Mouse (Mus musculus) limb, embryonic 14.5 days (tissue): ENCODE measurements around the gene Gja6. TPM values are rescaled to one million over a fixed set of nuclear protein-coding genes. Genes with fewer than 3 reads are reported as not detected.

ENCODE experiments used
- ATAC-seq: fragments of 200-750 bp; cut with Nextera tagmentation; 2 replicates; pipeline ENCODE4 v1.8.0; 2017; ENCODE audit warnings: low read depth, moderate number of reproducible peaks, moderate TSS enrichment; ENCODE audit not compliant: low FRiP score
- DNase-seq: peaks from one replicate; pipeline ENCODE4 v3.0.0-alpha.2; 2015; ENCODE audit warnings: low spot score
- H3K27ac ChIP-seq: fragments of 300-500 bp; sonication (generic); replicated peaks from 2 replicates; pipeline ENCODE4 v1.5.1; 2014; ENCODE audit warnings: low read depth, mild to moderate bottlenecking, low read length, moderate library complexity, mixed read lengths
- H3K27me3 ChIP-seq: fragments of 300-500 bp; sonication (generic); 2 replicates; pipeline ENCODE4 v1.6.1; 2014; ENCODE audit warnings: low read length, mixed read lengths; ENCODE audit not compliant: control insufficient read depth, insufficient read depth
- H3K36me3 ChIP-seq: fragments of 300-500 bp; sonication (generic); 2 replicates; pipeline ENCODE4 v1.6.1; 2014; ENCODE audit warnings: mild to moderate bottlenecking, low read length, moderate library complexity, mixed read lengths; ENCODE audit not compliant: control insufficient read depth, insufficient read depth
- H3K4me1 ChIP-seq: fragments of 300-500 bp; sonication (generic); 2 replicates; pipeline ENCODE4 v1.6.1; 2014; ENCODE audit warnings: antibody characterized with exemption, low read length, mixed read lengths; ENCODE audit not compliant: control insufficient read depth, insufficient read depth
- H3K4me2 ChIP-seq: fragments of 300-500 bp; sonication (generic); replicated peaks from 2 replicates; pipeline ENCODE4 v1.6.1; 2014; ENCODE audit warnings: low read depth, mild to moderate bottlenecking, low read length, moderate library complexity; ENCODE audit not compliant: severe bottlenecking
- H3K4me3 ChIP-seq: fragments of 300-500 bp; sonication (generic); replicated peaks from 2 replicates; pipeline ENCODE4 v1.5.1; 2014; ENCODE audit warnings: low read length
- H3K9ac ChIP-seq: fragments of 300-500 bp; sonication (generic); 2 replicates; pipeline ENCODE4 v1.6.1; 2014; ENCODE audit warnings: mild to moderate bottlenecking, low read depth, low read length, moderate library complexity; ENCODE audit not compliant: severe bottlenecking
- H3K9me3 ChIP-seq: fragments of 300-500 bp; sonication (generic); 2 replicates; pipeline ENCODE4 v1.6.1; 2016; ENCODE audit warnings: low read length; ENCODE audit not compliant: control insufficient read depth
- POLR2A ChIP-seq: fragments of 200-500 bp; IDR thresholded peaks from 2 replicates; pipeline ENCODE4 v1.8.0; 2012; ENCODE audit warnings: inconsistent platforms, mild to moderate bottlenecking, moderate library complexity, borderline replicate concordance; ENCODE audit not compliant: insufficient read depth, insufficient read length; ENCODE audit errors: extremely low read depth
- WGBS: fragments of 180-500 bp; shearing (Covaris S2); extraction: QIAGEN DNeasy Blood & Tissue Kit; methylation state at CpG from one replicate; pipeline ENCODE4 v1.1.7; 2014; 5-methylcytosine and 5-hydroxymethylcytosine counted together
- polyA plus RNA-seq, 2 experiments: library from polyadenylated mRNA; depleted of rRNA in 1 of 2; stranded (reverse) in 1 of 2; unstranded in 1 of 2; fragments of >200 nt; fragmentation: Nextera tagmentation in 1 of 2; extraction: Ambion mirVana in 1 of 2; gene quantifications; 2 replicates each; pipeline versions ENCODE4 v1.2.1 to v1.2.3; 2012 to 2014

The Gja6 gene
- polyA plus RNA-seq, 2 experiments, result 0.21 to 0.29 TPM

GRCm38 (mm10) chrX:160892077-160892476 lies 14.8 kb downstream of the Gja6 start:
- ATAC-seq, result no peak
- Histone ChIP-seq H3K9ac (no peak overlapping the region), H3K27ac (no peak overlapping the region), H3K27me3 (no peaks in the 10 kb centered on the region), H3K4me3 (no peak overlapping the region), H3K9me3 (no peaks in the 10 kb centered on the region), H3K4me1 (no peaks in the 10 kb centered on the region), H3K4me2 (no peak overlapping the region), H3K36me3 (no peaks in the 10 kb centered on the region)
- no peak for DNase-seq
- TF ChIP-seq POLR2A, result no peak
- WGBS, result 58% methylated on average over 1 of the region's 1 CpGs

GRCm38 (mm10) chrX:160886301-160886700 lies 20.6 kb downstream of the Gja6 start:
- Histone ChIP-seq H3K27ac (no peak overlapping the region), H3K4me2 (no peak overlapping the region), H3K9ac (no peak overlapping the region), H3K4me3 (no peak overlapping the region), H3K9me3 (no peaks in the 10 kb centered on the region), H3K36me3 (no peaks in the 10 kb centered on the region), H3K27me3 (no peaks in the 10 kb centered on the region), H3K4me1 (no peaks in the 10 kb centered on the region)
- 72% methylated on average over 2 of the region's 2 CpGs for WGBS
- DNase-seq (no peak), ATAC-seq (no peak)
- no peak for TF ChIP-seq POLR2A

- DNase-seq (no peak), ATAC-seq (no peak)
- H3K9me3 ChIP-seq, result no peaks in the 10 kb centered on the region
- H3K4me2 ChIP-seq, result no peak overlapping the region
- no peak overlapping the region for H3K9ac ChIP-seq
- H3K27ac ChIP-seq, result no peak overlapping the region
- no peak for TF ChIP-seq POLR2A
- H3K4me1 ChIP-seq, result no peaks in the 10 kb centered on the region
- H3K36me3 ChIP-seq, result no peaks in the 10 kb centered on the region
- H3K4me3 ChIP-seq, result no peak overlapping the region
- no peaks in the 10 kb centered on the region; the same call in 1 of the 2 replicates for H3K27me3 ChIP-seq
- 92% methylated on average over 4 of the region's 4 CpGs for WGBS
Observed at GRCm38 (mm10) chrX:160866576-160866975, 40.3 kb downstream of the Gja6 start.

- Histone ChIP-seq H3K9me3 (no peaks in the 10 kb centered on the region), H3K36me3 (no peaks in the 10 kb centered on the region), H3K27me3 (no peaks in the 10 kb centered on the region; the same call in 1 of the 2 replicates), H3K4me3 (no peak overlapping the region), H3K4me2 (no peak overlapping the region), H3K4me1 (no peaks in the 10 kb centered on the region), H3K9ac (no peak overlapping the region), H3K27ac (no peak overlapping the region)
- 87% methylated on average over 4 of the region's 4 CpGs for WGBS
- DNase-seq (no peak), ATAC-seq (no peak)
- TF ChIP-seq POLR2A, result no peak
Observed at GRCm38 (mm10) chrX:160865022-160865421, 41.8 kb downstream of the Gja6 start.

- ATAC-seq (no peak), DNase-seq (no peak)
- 85% methylated on average over 4 of the region's 4 CpGs for WGBS
- Histone ChIP-seq H3K36me3 (no peaks in the 10 kb centered on the region), H3K27me3 (no peaks in the 10 kb centered on the region; the same call in 1 of the 2 replicates), H3K9ac (no peak overlapping the region), H3K4me2 (no peak overlapping the region), H3K4me1 (no peaks in the 10 kb centered on the region), H3K9me3 (no peaks in the 10 kb centered on the region), H3K27ac (no peak overlapping the region), H3K4me3 (no peak overlapping the region)
- TF ChIP-seq POLR2A, result no peak
Observed at GRCm38 (mm10) chrX:160863689-160864383, 43.0 kb downstream of the Gja6 start.

Other genes with a start within 250 kb of the Gja6 start
- 0.24 TPM in 2 replicates for gene Ppef1, start 171.3 kb downstream of the Gja6 start, polyA plus RNA-seq (2012; rRNA removed)
- 0.30 and 0.66 TPM in 2 replicates for gene Ppef1, start 171.3 kb downstream of the Gja6 start, polyA plus RNA-seq (2014; fragmentation: Nextera tagmentation; extraction: Ambion mirVana)
- 0.18 TPM in 1 of 2 replicates, not detected in the other for gene Rs1, start 139.0 kb downstream of the Gja6 start, polyA plus RNA-seq (2012; rRNA removed)
- 0.19 and 0.33 TPM in 2 replicates for gene Rs1, start 139.0 kb downstream of the Gja6 start, polyA plus RNA-seq (2014; fragmentation: Nextera tagmentation; extraction: Ambion mirVana)
- 2.8 and 3.3 TPM in 2 replicates for gene Cdkl5, start 87.7 kb upstream of the Gja6 start, polyA plus RNA-seq (2012; rRNA removed)
- gene Cdkl5, start 87.7 kb upstream of the Gja6 start, polyA plus RNA-seq (2014; fragmentation: Nextera tagmentation; extraction: Ambion mirVana), result 2.5 TPM in 2 replicates
- gene Scml2, start 210.1 kb upstream of the Gja6 start, polyA plus RNA-seq (2012; rRNA removed), result 8.8 and 9.8 TPM in 2 replicates
- gene Scml2, start 210.1 kb upstream of the Gja6 start, polyA plus RNA-seq (2014; fragmentation: Nextera tagmentation; extraction: Ambion mirVana), result 7.3 and 7.8 TPM in 2 replicates